Mouse (Mus musculus) cerebellum, adult 2 months (tissue): ENCODE measurements around the gene Agfg1.

Experiments
- CTCF ChIP-seq: fragments of 200-500 bp; IDR thresholded peaks from 2 replicates; pipeline ENCODE4 v1.5.1; 2011; ENCODE audit warnings: low read depth, mild to moderate bottlenecking, control low read depth, low read length, moderate library complexity, borderline replicate concordance; ENCODE audit not compliant: insufficient read depth
- POLR2A ChIP-seq: fragments of 200-500 bp; IDR thresholded peaks from 2 replicates; pipeline ENCODE4 v1.6.1; 2011; ENCODE audit warnings: low read length, control low read depth, borderline replicate concordance; ENCODE audit not compliant: insufficient read depth

GRCm38 (mm10) chr1:82879172-82879571 is 39.9 kb downstream of the Agfg1 start:
- TF ChIP-seq CTCF (no peak), POLR2A (no peak)
